Mouse (Mus musculus) neural tube, embryonic 12.5 days (tissue): ENCODE data around the gene Cul1. TPM values are rescaled to one million over a fixed set of nuclear protein-coding genes. Genes with fewer than 3 reads are reported as not detected.

ENCODE experiments used
- ATAC-seq: fragments of 200-750 bp; cut with Nextera tagmentation; 2 replicates; pipeline ENCODE4 v1.8.0; 2017; ENCODE audit warnings: low read depth, mild to moderate bottlenecking, moderate TSS enrichment, moderate library complexity; ENCODE audit not compliant: low FRiP score
- H3K27ac ChIP-seq: fragments of 300-500 bp; sonication (generic); 2 replicates; pipeline ENCODE4 v1.5.1; 2016
- H3K27me3 ChIP-seq: fragments of 300-500 bp; sonication (generic); replicated peaks from 2 replicates; pipeline ENCODE4 v1.6.1; 2016; ENCODE audit warnings: mild to moderate bottlenecking
- H3K36me3 ChIP-seq: fragments of 300-500 bp; sonication (generic); 2 replicates; pipeline ENCODE4 v1.6.1; 2016; ENCODE audit warnings: mild to moderate bottlenecking
- H3K4me1 ChIP-seq: fragments of 300-500 bp; sonication (generic); 2 replicates; pipeline ENCODE4 v1.6.1; 2016
- H3K4me2 ChIP-seq: fragments of 300-500 bp; sonication (generic); replicated peaks from 2 replicates; pipeline ENCODE4 v1.6.1; 2016; ENCODE audit warnings: mild to moderate bottlenecking
- H3K4me3 ChIP-seq: fragments of 300-500 bp; sonication (generic); 2 replicates; pipeline ENCODE4 v1.5.1; 2016
- H3K9ac ChIP-seq: fragments of 300-500 bp; sonication (generic); 2 replicates; pipeline ENCODE4 v1.6.1; 2016; ENCODE audit warnings: mild to moderate bottlenecking
- H3K9me3 ChIP-seq: fragments of 300-500 bp; sonication (generic); 2 replicates; pipeline ENCODE4 v1.6.1; 2016; ENCODE audit warnings: mild to moderate bottlenecking
- WGBS: fragments of 180-500 bp; shearing (Covaris S2); methylation state at CpG from one replicate; pipeline ENCODE4 v1.1.7; 2016; 5-methylcytosine and 5-hydroxymethylcytosine counted together
- polyA plus RNA-seq: library from polyadenylated mRNA; unstranded; fragments of >200 nt; fragmentation: Nextera tagmentation; extraction: Ambion mirVana; gene quantifications from 2 replicates; pipeline ENCODE4 v1.2.1, GENCODE M21; 2016

Cul1 gene
- polyA plus RNA-seq, 1 experiment from 2014 or later = 166 TPM

DNA sequence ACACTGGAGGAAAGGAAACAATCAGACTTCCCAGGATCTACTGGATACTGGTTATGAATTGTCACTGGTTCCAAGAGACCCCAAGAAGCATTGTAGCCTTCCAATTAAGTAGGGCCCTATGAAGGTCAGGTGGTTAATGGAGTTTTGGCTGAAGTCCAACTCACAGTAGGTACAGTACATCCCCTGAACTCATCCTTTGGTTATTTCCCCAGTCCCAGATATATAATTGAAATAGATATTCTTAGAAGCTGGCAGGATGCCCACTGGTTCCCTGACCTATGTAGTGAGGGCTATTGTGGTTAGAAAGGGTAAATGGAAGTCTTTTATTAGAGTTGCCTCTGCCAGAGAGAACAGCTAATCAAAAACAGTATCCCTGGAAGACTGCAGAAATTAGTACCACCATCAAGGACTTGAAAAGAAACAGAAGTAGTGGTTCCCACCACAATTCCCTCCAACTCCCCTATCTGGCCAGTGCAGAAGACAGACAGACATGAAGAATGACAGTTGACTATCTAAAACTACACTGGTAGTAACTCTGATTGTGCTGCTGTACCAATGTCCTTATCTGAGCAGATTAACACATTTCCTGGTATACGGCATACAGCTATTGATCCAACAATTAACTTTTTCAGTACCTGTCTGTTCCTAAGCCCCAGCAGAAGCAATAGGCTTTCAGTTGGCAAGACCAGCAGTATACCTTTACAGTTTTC is 112.3 kb downstream of the Cul1 start:
- Histone ChIP-seq H3K4me3 (no peak overlapping the region), H3K9ac (no peak overlapping the region), H3K36me3 (peaks cover 53% of the 10 kb centered on the region), H3K4me1 (no peaks in the 10 kb centered on the region), H3K9me3 (no peaks in the 10 kb centered on the region), H3K27ac (no peak overlapping the region), H3K4me2 (no peak overlapping the region), H3K27me3 (no peaks in the 10 kb centered on the region)
- ATAC-seq = no peak
- WGBS = 98% methylated on average over 1 of the region's 1 CpGs

- Histone ChIP-seq H3K27me3 (no peaks in the 10 kb centered on the region), H3K27ac (no peak overlapping the region), H3K36me3 (peaks cover 35% of the 10 kb centered on the region), H3K4me3 (no peak overlapping the region), H3K9me3 (no peaks in the 10 kb centered on the region), H3K4me1 (no peaks in the 10 kb centered on the region), H3K9ac (no peak overlapping the region), H3K4me2 (no peak overlapping the region)
- WGBS = 95% methylated on average over 2 of the region's 2 CpGs
- ATAC-seq = no peak
Measured at GRCm38 (mm10) chr6:47572887-47573286, 119.7 kb downstream of the Cul1 start.

Other genes with a start within 250 kb of the Cul1 start
- gene Ezh2, start 141.9 kb downstream of the Cul1 start, polyA plus RNA-seq = 161 and 162 TPM in 2 replicates